Mouse (Mus musculus) subcutaneous adipose tissue, adult 2 months (tissue): ENCODE data around the gene Srprb. TPM values are rescaled to one million over a fixed set of nuclear protein-coding genes. Genes with fewer than 3 reads are reported as not detected.

Experiments
- polyA plus RNA-seq: library from polyadenylated mRNA; depleted of rRNA; stranded (reverse); fragments of >200 nt; gene quantifications from 2 replicates; pipeline ENCODE4 v1.2.3, GENCODE M21; 2012; ENCODE audit warnings: low replicate concordance; rRNA removed

Gene Srprb
- 52.4 and 58.5 TPM in 2 replicates for polyA plus RNA-seq

GRCm38 (mm10) chr9:103201561-103202260, at the start of gene Srprb:
TSS of gene Srprb (minus strand) at chr9:103202137.

GRCm38 (mm10) chr9:103230151-103230951, 28.4 kb upstream of the Srprb start, which contains the start of the genes Gm20425 and Trf:
TSS of gene Gm20425 (minus strand) at chr9:103230307.
TSS of gene Trf (minus strand) at chr9:103230444.

Other genes with a start within 250 kb of the Srprb start
- gene Slco2a1, start 213.4 kb downstream of the Srprb start, polyA plus RNA-seq: 7.2 and 18.6 TPM in 2 replicates
- 3.7 and 7.1 TPM in 2 replicates for gene Rab6b, start 90.3 kb downstream of the Srprb start, polyA plus RNA-seq
- gene Gm20425, start 28.2 kb upstream of the Srprb start, polyA plus RNA-seq: 0.18 TPM in 1 of 2 replicates, not detected in the other
- gene Trf, start 28.3 kb upstream of the Srprb start, polyA plus RNA-seq: 1,343 and 2,359 TPM in 2 replicates
- 0.09 and 0.40 TPM in 2 replicates for gene 1300017J02Rik, start 102.9 kb upstream of the Srprb start, polyA plus RNA-seq
- gene Topbp1, start 103.1 kb upstream of the Srprb start, polyA plus RNA-seq: 8.5 and 15.3 TPM in 2 replicates
- gene Cdv3, start 163.7 kb upstream of the Srprb start, polyA plus RNA-seq: 24.6 and 41.8 TPM in 2 replicates